Mouse (Mus musculus) adipocyte (in vitro differentiated cells): ENCODE results near the gene Ptprj.
"Not testable (repeated sequence)": the region's sequence is repeated elsewhere in the genome, so short reads cannot be mapped to it uniquely, and the experiment has no call there.

ENCODE experiments used
- DNase-seq: peaks from one replicate; pipeline ENCODE4 v3.0.0-alpha.2; 2016; ENCODE audit warnings: low spot score

Ptprj gene

GRCm38 (mm10) chr2:90480747-90481308 lies 99.6 kb downstream of the Ptprj start:
- DNase-seq, result no peak

GRCm38 (mm10) chr2:90478531-90478930 lies 101.9 kb downstream of the Ptprj start:
- no peak for DNase-seq

GRCm38 (mm10) chr2:90477617-90478016 lies 102.8 kb downstream of the Ptprj start:
- no peak for DNase-seq

- DNase-seq, result no peak
Observed at GRCm38 (mm10) chr2:90476792-90477191, 103.7 kb downstream of the Ptprj start.

GRCm38 (mm10) chr2:90476319-90476718 lies 104.1 kb downstream of the Ptprj start:
- no peak for DNase-seq

- DNase-seq, result peak; percentile 89
Observed at GRCm38 (mm10) chr2:90474593-90475405, 105.6 kb downstream of the Ptprj start.

GRCm38 (mm10) chr2:90472701-90473100 lies 107.7 kb downstream of the Ptprj start:
- DNase-seq, result no peak

- no peak for DNase-seq
Observed at GRCm38 (mm10) chr2:90470122-90470521, 110.3 kb downstream of the Ptprj start.

- no peak for DNase-seq
Observed at GRCm38 (mm10) chr2:90466480-90466879, 114.0 kb downstream of the Ptprj start.

- no peak for DNase-seq
Observed at GRCm38 (mm10) chr2:90463735-90464134, 116.7 kb downstream of the Ptprj start.

- DNase-seq, result no peak
Observed at GRCm38 (mm10) chr2:90462252-90462651, 118.2 kb downstream of the Ptprj start.

GRCm38 (mm10) chr2:90457946-90458345 lies 122.5 kb downstream of the Ptprj start:
- no peak for DNase-seq

GRCm38 (mm10) chr2:90452380-90452779 lies 128.1 kb downstream of the Ptprj start:
- no peak for DNase-seq

GRCm38 (mm10) chr2:90448967-90449740 lies 131.3 kb downstream of the Ptprj start:
- DNase-seq, result no peak

- DNase-seq, result no peak
Observed at GRCm38 (mm10) chr2:90443811-90444210, 136.6 kb downstream of the Ptprj start.

GRCm38 (mm10) chr2:90441811-90442210 lies 138.6 kb downstream of the Ptprj start:
- DNase-seq, result not testable (repeated sequence)

- DNase-seq, result not testable (repeated sequence)
Observed at GRCm38 (mm10) chr2:90440169-90440568, 140.3 kb downstream of the Ptprj start.

GRCm38 (mm10) chr2:90437453-90437852 lies 143.0 kb downstream of the Ptprj start:
- not testable (repeated sequence) for DNase-seq

- not testable (repeated sequence) for DNase-seq
Observed at GRCm38 (mm10) chr2:90429782-90430181, 150.7 kb downstream of the Ptprj start.

- DNase-seq, result not testable (repeated sequence)
Observed at GRCm38 (mm10) chr2:90428988-90429717, 151.3 kb downstream of the Ptprj start.

GRCm38 (mm10) chr2:90424937-90425336 lies 155.5 kb downstream of the Ptprj start:
- DNase-seq, result not testable (repeated sequence)

- DNase-seq, result not testable (repeated sequence)
Observed at GRCm38 (mm10) chr2:90422282-90422681, 158.2 kb downstream of the Ptprj start.
